11 mouse cellular contexts compared by ENCODE assay signal in the genomic region with DNA sequence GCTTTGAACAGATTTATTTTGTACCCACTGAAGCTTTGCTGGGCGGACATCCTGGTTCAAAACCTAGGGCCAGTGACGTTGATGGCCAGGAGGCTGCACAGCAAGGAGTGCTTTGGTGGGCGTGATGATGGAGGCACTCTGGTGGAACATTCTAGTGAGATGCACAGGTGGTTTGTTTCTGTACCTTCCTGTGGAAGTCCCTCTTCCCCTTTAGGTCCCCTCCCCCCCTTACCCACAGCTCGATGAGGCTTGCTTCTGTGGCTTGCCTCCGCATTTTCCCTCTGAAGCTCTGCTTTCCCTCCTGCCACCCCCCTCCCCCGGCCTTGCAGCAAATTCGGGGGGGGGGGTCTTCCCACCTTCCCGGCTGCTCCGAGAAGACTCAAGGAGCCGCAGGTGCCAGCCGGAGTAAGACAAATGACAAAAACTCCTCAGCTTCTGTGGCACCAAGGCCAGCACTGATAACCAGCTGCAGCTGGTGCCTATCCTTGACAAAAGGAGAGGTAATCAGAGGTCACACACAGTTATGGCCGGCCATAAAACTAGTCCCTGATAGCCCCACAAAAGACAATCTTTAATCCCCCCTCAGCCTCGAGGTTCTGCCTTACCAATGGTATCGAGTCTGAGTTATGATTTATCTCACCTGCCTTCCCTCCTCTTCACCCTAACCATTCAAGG.
DNase-seq lines count a peak whose midpoint lies in the region; ATAC-seq and TF ChIP-seq lines count a peak whose summit lies in the region.
"Had no signal": no experiment of that assay in that cellular context is flagged by ENCODE, and none has a peak within 500 bp of the region (broad histone marks: within the 10 kb centered on the region; RNA-seq: fewer than 3 reads in every experiment).

No protein-coding gene starts in this region.

- DNase-seq in kidney, postnatal 25 days, result no peak
- peak; percentile 45 for DNase-seq in thymus, adult 2 months
- DNase-seq in thymus, postnatal 4 days, result no peak
- DNase-seq in liver, embryonic 14.5 days (ENCODE audit: low read depth in 3 of 3, low spot score in 3 of 3), result no peak
- DNase-seq in gastrocnemius, postnatal 25 days, result no peak
- no peak for DNase-seq in heart, postnatal 4 days
- no peak for DNase-seq in cerebellum, postnatal 14 days
- DNase-seq: adrenal gland, postnatal 14 days; heart, postnatal 10 days; lung, postnatal 14 days had no signal

- peak; percentile 43; the same call in 1 of the 2 replicates for TF ChIP-seq EP300 in liver, embryonic 14.5 days (IDR thresholded peaks at IDR 0.05; ENCODE audit: low read depth)

- H3K9ac ChIP-seq in kidney, embryonic 15.5 days, result no peak overlapping the region
- no peak overlapping the region for H3K9ac ChIP-seq in liver, embryonic 14.5 days (replicated peaks)

- no peak for TF ChIP-seq CTCF in thymus, adult 2 months (IDR thresholded peaks at IDR 0.05; ENCODE audit: borderline replicate concordance, control insufficient read depth, extremely low read depth, insufficient read depth, low read length, poor library complexity)
- TF ChIP-seq CTCF in liver, embryonic 14.5 days (IDR thresholded peaks at IDR 0.05; ENCODE audit: low read depth), result no peak

- H3K4me3 ChIP-seq in kidney, embryonic 15.5 days (replicated peaks), result no peak overlapping the region
- no peak overlapping the region for H3K4me3 ChIP-seq in thymus, adult 2 months (ENCODE audit: control insufficient read depth, insufficient read depth, low read length)
- H3K4me3 ChIP-seq in liver, embryonic 14.5 days (ENCODE audit: insufficient read depth in 1 of 2, low read depth in 2 of 2, low read length in 2 of 2), result no peak overlapping the region

- 0 out of 2 replicates have a peak overlapping the region, but pooled peaks have one; percentile 24 for H3K4me2 ChIP-seq in kidney, embryonic 15.5 days
- H3K4me2 ChIP-seq in liver, embryonic 14.5 days (ENCODE audit: low read depth), result no peak overlapping the region

- TF ChIP-seq POLR2A in thymus, adult 2 months (IDR thresholded peaks at IDR 0.05; ENCODE audit: control insufficient read depth, extremely low read depth, insufficient read depth, low read length, poor library complexity), result no peak

- H3K4me1 ChIP-seq in kidney, embryonic 15.5 days, result peaks cover 12% of the 10 kb centered on the region; the same call in 1 of the 2 replicates
- peaks cover 38% of the 10 kb centered on the region for H3K4me1 ChIP-seq in thymus, adult 2 months (replicated peaks; ENCODE audit: control insufficient read depth, insufficient read depth, low read length)
- peaks cover 0 to 18% of the 10 kb centered on the region in 2 experiments; a peak in 2 of 4 replicates for H3K4me1 ChIP-seq in liver, embryonic 14.5 days (replicated peaks; ENCODE audit: control insufficient read depth in 2 of 2, insufficient read depth in 2 of 2, low read length in 1 of 2)

- WGBS in kidney, embryonic 15.5 days, result 13% methylated on average over 14 of the region's 14 CpGs
- 22% methylated on average over 14 of the region's 14 CpGs for WGBS in thymus, adult 2 months
- 19% methylated on average over 14 of the region's 14 CpGs for WGBS in liver, embryonic 14.5 days (ENCODE audit: insufficient replicate concordance)

- no peaks in the 10 kb centered on the region for H3K36me3 ChIP-seq in kidney, embryonic 15.5 days
- H3K36me3 ChIP-seq in thymus, adult 2 months (ENCODE audit: control insufficient read depth, insufficient read depth, low read length), result no peaks in the 10 kb centered on the region
- no peaks in the 10 kb centered on the region for H3K36me3 ChIP-seq in liver, embryonic 14.5 days (replicated peaks; ENCODE audit: control insufficient read depth, insufficient read depth, low read depth)

- no peak overlapping the region for H3K27ac ChIP-seq in kidney, embryonic 15.5 days
- peak overlapping the region; percentile 14; the same call in 1 of the 2 replicates for H3K27ac ChIP-seq in thymus, adult 2 months (ENCODE audit: control insufficient read depth, insufficient read depth, low read length)
- no peak overlapping the region for H3K27ac ChIP-seq in liver, embryonic 14.5 days

- ATAC-seq in kidney, embryonic 15.5 days (replicated peaks; ENCODE audit: low FRiP score), result no peak
- no peak for ATAC-seq in liver, embryonic 14.5 days (ENCODE audit: insufficient read depth)

- no peaks in the 10 kb centered on the region for H3K27me3 ChIP-seq in kidney, embryonic 15.5 days
- H3K27me3 ChIP-seq in thymus, adult 2 months (ENCODE audit: control insufficient read depth, insufficient read depth, low read length), result no peaks in the 10 kb centered on the region
- H3K27me3 ChIP-seq in liver, embryonic 14.5 days (ENCODE audit: control insufficient read depth, insufficient read depth, low read length), result no peaks in the 10 kb centered on the region

- H3K9me3 ChIP-seq in kidney, embryonic 15.5 days (replicated peaks), result no peaks in the 10 kb centered on the region
- no peaks in the 10 kb centered on the region for H3K9me3 ChIP-seq in liver, embryonic 14.5 days (ENCODE audit: control insufficient read depth, low read length)
